Mouse (Mus musculus): Measurements from ENCODE around the gene Lama2. TPM values are rescaled to one million over a fixed set of nuclear protein-coding genes. Genes with fewer than 3 reads are reported as not detected.

Lama2 gene
- polyA plus RNA-seq, 1 experiment from 2014 or later, result 6.6 TPM

GRCm38 (mm10) chr10:27322410-27322990 lies 297.1 kb downstream of the Lama2 start:
- H3K27me3 ChIP-seq (ENCODE audit: control insufficient read depth, insufficient read depth, low read length), result no peaks in the 10 kb centered on the region
- no peaks in the 10 kb centered on the region for H3K36me3 ChIP-seq (ENCODE audit: control insufficient read depth, insufficient read depth, low read length)
- H3K9ac ChIP-seq (replicated peaks; ENCODE audit: low read length), result no peak overlapping the region
- H3K27ac ChIP-seq (replicated peaks; ENCODE audit: low read depth, low read length), result no peak overlapping the region
- WGBS, result 35% methylated on average over 4 of the region's 4 CpGs
- H3K4me2 ChIP-seq (ENCODE audit: low read length), result no peak overlapping the region
- no peak for ATAC-seq (ENCODE audit: low FRiP score, low TSS enrichment)
- no peaks in the 10 kb centered on the region for H3K4me1 ChIP-seq (ENCODE audit: control insufficient read depth, insufficient read depth, low read length)
- no peak overlapping the region for H3K4me3 ChIP-seq (replicated peaks; ENCODE audit: low read depth, low read length)
- DNase-seq, result peak; percentile 19
- no peaks in the 10 kb centered on the region for H3K9me3 ChIP-seq (ENCODE audit: control insufficient read depth, low read length)

GRCm38 (mm10) chr10:27307444-27307843 lies 312.1 kb downstream of the Lama2 start:
- no peak overlapping the region for H3K9ac ChIP-seq (replicated peaks; ENCODE audit: low read length)
- H3K9me3 ChIP-seq (ENCODE audit: control insufficient read depth, low read length), result no peaks in the 10 kb centered on the region
- 73% methylated on average over 8 of the region's 8 CpGs for WGBS
- no peaks in the 10 kb centered on the region for H3K36me3 ChIP-seq (ENCODE audit: control insufficient read depth, insufficient read depth, low read length)
- H3K4me3 ChIP-seq (replicated peaks; ENCODE audit: low read depth, low read length), result no peak overlapping the region
- no peak overlapping the region for H3K4me2 ChIP-seq (ENCODE audit: low read length)
- H3K27me3 ChIP-seq (ENCODE audit: control insufficient read depth, insufficient read depth, low read length), result no peaks in the 10 kb centered on the region
- no peak for ATAC-seq (ENCODE audit: low FRiP score, low TSS enrichment)
- no peak overlapping the region for H3K27ac ChIP-seq (replicated peaks; ENCODE audit: low read depth, low read length)
- H3K4me1 ChIP-seq (ENCODE audit: control insufficient read depth, insufficient read depth, low read length), result no peaks in the 10 kb centered on the region
- DNase-seq, result no peak

GRCm38 (mm10) chr10:27305301-27305700 lies 314.3 kb downstream of the Lama2 start:
- no peak overlapping the region for H3K4me3 ChIP-seq (replicated peaks; ENCODE audit: low read depth, low read length)
- DNase-seq (no peak), ATAC-seq (ENCODE audit: low FRiP score, low TSS enrichment) (no peak)
- H3K4me2 ChIP-seq (ENCODE audit: low read length), result no peak overlapping the region
- no peaks in the 10 kb centered on the region for H3K27me3 ChIP-seq (ENCODE audit: control insufficient read depth, insufficient read depth, low read length)
- H3K9me3 ChIP-seq (ENCODE audit: control insufficient read depth, low read length), result no peaks in the 10 kb centered on the region
- no peaks in the 10 kb centered on the region for H3K36me3 ChIP-seq (ENCODE audit: control insufficient read depth, insufficient read depth, low read length)
- no peak overlapping the region for H3K27ac ChIP-seq (replicated peaks; ENCODE audit: low read depth, low read length)
- 54% methylated on average over 3 of the region's 3 CpGs for WGBS
- H3K9ac ChIP-seq (replicated peaks; ENCODE audit: low read length), result no peak overlapping the region
- H3K4me1 ChIP-seq (ENCODE audit: control insufficient read depth, insufficient read depth, low read length), result no peaks in the 10 kb centered on the region

DNA sequence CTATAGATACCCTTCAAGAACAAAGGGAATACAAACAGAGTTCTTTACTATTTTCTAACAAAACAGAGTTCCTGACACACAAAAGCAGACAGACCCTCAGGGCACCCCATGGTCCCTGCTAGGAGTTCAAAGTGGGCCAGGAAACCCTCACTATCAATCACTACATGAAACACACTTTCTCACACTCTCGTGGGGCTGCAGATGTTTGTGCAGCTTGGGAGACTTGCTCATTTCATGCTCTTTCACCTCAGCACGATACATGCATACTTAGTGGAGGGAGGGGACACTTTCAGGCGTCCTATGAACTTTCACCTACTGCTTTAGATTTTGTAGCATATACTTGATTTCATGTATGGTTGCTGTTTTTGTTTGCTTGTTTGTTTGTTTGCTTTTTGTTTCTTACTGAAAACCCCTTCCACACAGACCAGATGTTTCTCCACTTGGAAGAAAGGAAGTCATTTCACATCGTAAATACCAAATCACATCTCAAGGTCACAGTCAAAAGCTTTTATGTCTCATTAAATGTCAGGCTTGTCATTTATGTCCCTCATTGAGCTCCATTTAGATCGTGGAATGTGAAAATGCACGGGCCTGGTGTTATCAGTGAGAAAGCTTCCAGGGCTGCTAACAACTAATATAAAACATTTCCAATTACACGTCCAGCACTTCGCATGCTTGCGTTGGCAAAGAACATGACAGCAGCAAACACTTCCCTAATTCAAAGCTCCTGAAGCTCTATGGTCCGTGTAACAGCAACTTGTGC lies 334.3 kb downstream of the Lama2 start:
- H3K4me2 ChIP-seq (ENCODE audit: low read length), result no peak overlapping the region
- ATAC-seq (ENCODE audit: low FRiP score, low TSS enrichment) (no peak), DNase-seq (peak; percentile 46)
- H3K4me3 ChIP-seq (replicated peaks; ENCODE audit: low read depth, low read length), result no peak overlapping the region
- H3K9me3 ChIP-seq (ENCODE audit: control insufficient read depth, low read length), result no peaks in the 10 kb centered on the region
- 50% methylated on average over 10 of the region's 10 CpGs for WGBS
- no peaks in the 10 kb centered on the region for H3K27me3 ChIP-seq (ENCODE audit: control insufficient read depth, insufficient read depth, low read length)
- peaks cover 4% of the 10 kb centered on the region; the same call in 1 of the 2 replicates for H3K4me1 ChIP-seq (ENCODE audit: control insufficient read depth, insufficient read depth, low read length)
- H3K9ac ChIP-seq (replicated peaks; ENCODE audit: low read length), result no peak overlapping the region
- H3K36me3 ChIP-seq (ENCODE audit: control insufficient read depth, insufficient read depth, low read length), result no peaks in the 10 kb centered on the region
- no peak overlapping the region for H3K27ac ChIP-seq (replicated peaks; ENCODE audit: low read depth, low read length)

DNA sequence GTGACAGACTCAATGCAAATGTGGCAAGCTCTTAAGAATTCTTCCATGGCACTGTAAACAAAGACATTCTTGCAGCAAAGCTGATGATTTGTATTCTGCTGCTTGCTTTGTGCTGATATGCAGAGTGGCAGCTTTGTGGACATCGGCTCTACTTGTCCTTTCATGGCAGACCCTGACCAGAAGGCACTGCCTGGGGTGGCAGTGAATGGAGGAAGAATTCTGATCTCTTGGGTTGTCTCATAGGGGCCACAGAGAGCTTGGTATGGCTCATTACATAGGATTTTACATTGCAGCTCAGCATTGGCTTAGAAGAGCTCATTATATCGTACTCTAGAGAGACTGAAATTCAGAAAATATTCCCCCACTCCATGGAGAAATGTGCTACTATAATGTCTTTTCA lies 352.1 kb downstream of the Lama2 start:
- 0 out of 2 replicates have a peak, but pooled peaks cover 4% of the 10 kb centered on the region for H3K4me1 ChIP-seq (ENCODE audit: control insufficient read depth, insufficient read depth, low read length)
- 27% methylated on average over 2 of the region's 2 CpGs for WGBS
- DNase-seq (peak; percentile 21), ATAC-seq (ENCODE audit: low FRiP score, low TSS enrichment) (0 out of 2 replicates have a peak, but pooled peaks have one; percentile 48)
- H3K27ac ChIP-seq (replicated peaks; ENCODE audit: low read depth, low read length), result 0 out of 2 replicates have a peak overlapping the region, but pooled peaks have one; percentile 15
- no peaks in the 10 kb centered on the region for H3K36me3 ChIP-seq (ENCODE audit: control insufficient read depth, insufficient read depth, low read length)
- H3K4me3 ChIP-seq (replicated peaks; ENCODE audit: low read depth, low read length), result no peak overlapping the region
- no peaks in the 10 kb centered on the region for H3K9me3 ChIP-seq (ENCODE audit: control insufficient read depth, low read length)
- H3K9ac ChIP-seq (replicated peaks; ENCODE audit: low read length), result no peak overlapping the region
- H3K4me2 ChIP-seq (ENCODE audit: low read length), result no peak overlapping the region
- no peaks in the 10 kb centered on the region for H3K27me3 ChIP-seq (ENCODE audit: control insufficient read depth, insufficient read depth, low read length)

GRCm38 (mm10) chr10:27265812-27266211 lies 353.7 kb downstream of the Lama2 start:
- ATAC-seq (ENCODE audit: low FRiP score, low TSS enrichment), result no peak
- Histone ChIP-seq H3K4me2 (ENCODE audit: low read length) (no peak overlapping the region), H3K4me1 (ENCODE audit: control insufficient read depth, insufficient read depth, low read length) (0 out of 2 replicates have a peak, but pooled peaks cover 4% of the 10 kb centered on the region), H3K36me3 (ENCODE audit: control insufficient read depth, insufficient read depth, low read length) (no peaks in the 10 kb centered on the region), H3K4me3 (replicated peaks; ENCODE audit: low read depth, low read length) (no peak overlapping the region), H3K9ac (replicated peaks; ENCODE audit: low read length) (no peak overlapping the region), H3K9me3 (ENCODE audit: control insufficient read depth, low read length) (no peaks in the 10 kb centered on the region), H3K27me3 (ENCODE audit: control insufficient read depth, insufficient read depth, low read length) (no peaks in the 10 kb centered on the region), H3K27ac (replicated peaks; ENCODE audit: low read depth, low read length) (no peak overlapping the region)
- 63% methylated on average over 2 of the region's 2 CpGs for WGBS
- DNase-seq, result no peak

GRCm38 (mm10) chr10:27264713-27265112 lies 354.8 kb downstream of the Lama2 start:
- no peak for ATAC-seq (ENCODE audit: low FRiP score, low TSS enrichment)
- no peak overlapping the region for H3K27ac ChIP-seq (replicated peaks; ENCODE audit: low read depth, low read length)
- no peaks in the 10 kb centered on the region for H3K27me3 ChIP-seq (ENCODE audit: control insufficient read depth, insufficient read depth, low read length)
- 56% methylated on average over 2 of the region's 2 CpGs for WGBS
- H3K9ac ChIP-seq (replicated peaks; ENCODE audit: low read length), result no peak overlapping the region
- H3K4me3 ChIP-seq (replicated peaks; ENCODE audit: low read depth, low read length), result no peak overlapping the region
- 0 out of 2 replicates have a peak, but pooled peaks cover 4% of the 10 kb centered on the region for H3K4me1 ChIP-seq (ENCODE audit: control insufficient read depth, insufficient read depth, low read length)
- no peak overlapping the region for H3K4me2 ChIP-seq (ENCODE audit: low read length)
- DNase-seq, result no peak
- no peaks in the 10 kb centered on the region for H3K36me3 ChIP-seq (ENCODE audit: control insufficient read depth, insufficient read depth, low read length)
- H3K9me3 ChIP-seq (ENCODE audit: control insufficient read depth, low read length), result no peaks in the 10 kb centered on the region

DNA sequence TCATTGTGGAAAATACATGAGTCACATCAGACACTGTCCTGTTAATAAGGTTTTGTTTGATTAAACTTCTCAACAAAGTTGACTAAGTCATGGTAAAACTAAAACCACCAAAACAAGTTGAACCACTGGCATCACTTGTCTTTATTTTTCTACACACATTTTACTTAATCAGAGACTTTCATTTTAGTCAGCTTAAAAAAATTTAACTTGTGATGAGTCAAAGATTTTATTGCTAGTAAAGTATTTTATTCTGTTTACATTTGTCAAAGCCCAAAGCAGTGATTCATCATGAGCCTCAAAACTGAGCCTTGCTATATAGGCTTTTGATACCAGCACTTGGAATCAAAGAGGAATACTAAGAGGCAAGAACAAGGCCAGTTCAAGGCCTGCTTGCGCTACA lies 369.8 kb downstream of the Lama2 start:
- no peaks in the 10 kb centered on the region for H3K4me1 ChIP-seq (ENCODE audit: control insufficient read depth, insufficient read depth, low read length)
- H3K9me3 ChIP-seq (ENCODE audit: control insufficient read depth, low read length), result no peaks in the 10 kb centered on the region
- no peak for ATAC-seq (ENCODE audit: low FRiP score, low TSS enrichment)
- no peaks in the 10 kb centered on the region for H3K36me3 ChIP-seq (ENCODE audit: control insufficient read depth, insufficient read depth, low read length)
- no peak overlapping the region for H3K9ac ChIP-seq (replicated peaks; ENCODE audit: low read length)
- WGBS, result 92% methylated on average over 1 of the region's 1 CpGs
- H3K4me2 ChIP-seq (ENCODE audit: low read length), result no peak overlapping the region
- no peak for DNase-seq
- H3K27ac ChIP-seq (replicated peaks; ENCODE audit: low read depth, low read length), result no peak overlapping the region
- H3K4me3 ChIP-seq (replicated peaks; ENCODE audit: low read depth, low read length), result no peak overlapping the region
- H3K27me3 ChIP-seq (ENCODE audit: control insufficient read depth, insufficient read depth, low read length), result no peaks in the 10 kb centered on the region

DNA sequence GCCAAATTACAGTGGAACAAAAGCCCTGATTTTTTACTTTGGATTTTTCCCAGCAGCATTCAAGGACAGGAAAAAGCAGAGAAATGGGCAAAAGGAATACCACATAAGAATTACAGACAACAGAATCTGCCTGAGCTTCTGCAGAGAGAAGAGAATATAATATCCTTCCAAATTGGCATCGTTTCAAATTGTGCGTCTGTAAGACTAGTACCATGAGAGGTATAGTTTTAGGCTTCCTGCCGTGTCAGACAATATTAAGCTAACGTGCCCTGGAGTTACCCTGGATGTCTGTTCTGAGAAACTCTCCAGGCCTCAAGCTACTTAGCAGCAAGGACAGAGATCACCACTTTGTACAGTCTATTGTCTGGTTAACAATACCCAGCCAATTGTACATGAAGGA lies 384.8 kb downstream of the Lama2 start:
- no peaks in the 10 kb centered on the region for H3K9me3 ChIP-seq (ENCODE audit: control insufficient read depth, low read length)
- DNase-seq, result peak; percentile 24
- H3K36me3 ChIP-seq (ENCODE audit: control insufficient read depth, insufficient read depth, low read length), result no peaks in the 10 kb centered on the region
- H3K4me2 ChIP-seq (ENCODE audit: low read length), result no peak overlapping the region
- no peak overlapping the region; the same call in 1 of the 2 replicates for H3K27ac ChIP-seq (replicated peaks; ENCODE audit: low read depth, low read length)
- no peak overlapping the region for H3K9ac ChIP-seq (replicated peaks; ENCODE audit: low read length)
- no peak for ATAC-seq (ENCODE audit: low FRiP score, low TSS enrichment)
- 42% methylated on average over 4 of the region's 4 CpGs for WGBS
- no peaks in the 10 kb centered on the region for H3K4me1 ChIP-seq (ENCODE audit: control insufficient read depth, insufficient read depth, low read length)
- no peaks in the 10 kb centered on the region for H3K27me3 ChIP-seq (ENCODE audit: control insufficient read depth, insufficient read depth, low read length)
- H3K4me3 ChIP-seq (replicated peaks; ENCODE audit: low read depth, low read length), result no peak overlapping the region
